Mouse (Mus musculus) midbrain, postnatal 0 days (tissue): ENCODE measurements at regions not wholly inside any gene's neighbourhood (a gene's known extent, or its start where the extent isn't known, plus 50 kb on each side); places are given as distances from the start of the nearest gene placed in this dataset.

Source experiments
- ATAC-seq: fragments of 200-750 bp; cut with Nextera tagmentation; 2 replicates; pipeline ENCODE4 v1.8.0; 2017; ENCODE audit warnings: moderate number of reproducible peaks, mild to moderate bottlenecking, moderate TSS enrichment, moderate library complexity; ENCODE audit not compliant: low FRiP score
- DNase-seq: peaks from one replicate; pipeline ENCODE4 v3.0.0-alpha.2; 2015; ENCODE audit warnings: low spot score
- H3K27ac ChIP-seq: fragments of 300-500 bp; sonication (generic); 2 replicates; pipeline ENCODE4 v1.5.1; 2014; ENCODE audit warnings: low read depth, mild to moderate bottlenecking, low read length, mixed read lengths
- H3K27me3 ChIP-seq: fragments of 300-500 bp; sonication (generic); 2 replicates; pipeline ENCODE4 v1.6.1; 2014; ENCODE audit warnings: low read length, control low read depth, mixed read lengths; ENCODE audit not compliant: insufficient read depth
- H3K36me3 ChIP-seq: fragments of 300-500 bp; sonication (generic); 2 replicates; pipeline ENCODE4 v1.6.1; 2014; ENCODE audit warnings: low read length, control low read depth, mixed read lengths; ENCODE audit not compliant: insufficient read depth
- H3K4me1 ChIP-seq: fragments of 300-500 bp; sonication (generic); 2 replicates; pipeline ENCODE4 v1.6.1; 2014; ENCODE audit warnings: mild to moderate bottlenecking, control low read depth, antibody characterized with exemption, low read length, mixed read lengths; ENCODE audit not compliant: insufficient read depth
- H3K4me2 ChIP-seq: fragments of 300-500 bp; sonication (generic); 2 replicates; pipeline ENCODE4 v1.6.1; 2014; ENCODE audit warnings: low read depth, mild to moderate bottlenecking, low read length, mixed read lengths; ENCODE audit not compliant: poor library complexity, severe bottlenecking
- H3K4me3 ChIP-seq: fragments of 300-500 bp; sonication (generic); 2 replicates; pipeline ENCODE4 v1.5.1; 2014; ENCODE audit warnings: low read depth, mild to moderate bottlenecking, low read length, moderate library complexity
- H3K9ac ChIP-seq: fragments of 300-500 bp; sonication (generic); replicated peaks from 2 replicates; pipeline ENCODE4 v1.6.1; 2014; ENCODE audit warnings: mild to moderate bottlenecking, low read length, moderate library complexity, mixed read lengths; ENCODE audit not compliant: poor library complexity, severe bottlenecking
- H3K9me3 ChIP-seq: fragments of 300-500 bp; sonication (generic); 2 replicates; pipeline ENCODE4 v1.6.1; 2016; ENCODE audit warnings: low read length, control low read depth
- CTCF ChIP-seq: IDR thresholded peaks from 2 replicates; pipeline ENCODE4 v1.5.1; 2016; ENCODE audit warnings: antibody characterized with exemption, mild to moderate bottlenecking
- WGBS: fragments of 180-500 bp; shearing (Covaris S2); extraction: QIAGEN DNeasy Blood & Tissue Kit; methylation state at CpG from one replicate; pipeline ENCODE4 v1.1.7; 2014; 5-methylcytosine and 5-hydroxymethylcytosine counted together

DNA sequence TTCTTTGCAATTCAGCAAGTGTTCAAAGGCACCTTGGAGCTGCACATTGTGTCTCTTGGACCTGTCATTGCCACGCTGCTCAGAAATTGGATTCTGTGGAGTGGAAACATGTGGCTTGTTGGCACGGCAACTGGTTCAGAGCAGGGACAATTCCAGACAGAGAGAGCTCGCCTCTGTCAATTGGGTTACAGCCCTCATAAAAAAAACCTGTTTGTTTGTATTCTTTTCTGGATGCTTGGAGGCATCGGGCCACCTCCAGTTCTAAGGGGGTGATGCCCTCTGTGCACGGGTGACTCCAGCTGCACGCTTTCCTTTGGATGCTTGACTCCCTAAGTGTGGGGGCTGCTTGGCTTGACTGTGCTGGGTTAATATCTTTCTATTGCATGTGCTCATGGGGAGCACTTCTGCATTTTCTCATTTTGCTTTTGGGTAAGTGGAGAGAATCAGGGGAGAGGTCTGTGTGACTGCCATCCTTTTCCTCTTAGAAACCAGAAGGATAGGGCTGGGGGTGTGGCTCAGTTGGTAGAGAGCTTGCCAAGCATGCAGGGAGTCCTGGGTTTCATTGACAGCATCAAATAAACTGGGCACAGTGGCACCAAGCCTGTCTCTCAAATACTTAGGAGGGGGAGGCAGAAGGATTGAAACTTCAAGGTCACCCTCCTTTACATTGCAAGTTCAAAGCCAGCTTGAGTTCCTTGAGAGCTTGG, 130.6 kb upstream of the Auts2 start:
- no peak overlapping the region for H3K9ac ChIP-seq
- no peaks in the 10 kb centered on the region for H3K4me1 ChIP-seq
- DNase-seq: peak; percentile 65
- TF ChIP-seq CTCF: no peak
- H3K27ac ChIP-seq: no peak overlapping the region
- no peaks in the 10 kb centered on the region for H3K27me3 ChIP-seq
- H3K4me3 ChIP-seq: no peak overlapping the region
- ATAC-seq: no peak
- H3K36me3 ChIP-seq: no peaks in the 10 kb centered on the region
- H3K9me3 ChIP-seq: no peaks in the 10 kb centered on the region
- 15% methylated on average over 6 of the region's 6 CpGs for WGBS
- no peak overlapping the region for H3K4me2 ChIP-seq

GRCm38 (mm10) chr5:132671496-132671895, 128.4 kb upstream of the Auts2 start:
- no peak for ATAC-seq
- H3K9me3 ChIP-seq: no peaks in the 10 kb centered on the region
- TF ChIP-seq CTCF: no peak
- no peak overlapping the region for H3K27ac ChIP-seq
- no peaks in the 10 kb centered on the region; the same call in 1 of the 2 replicates for H3K4me1 ChIP-seq
- H3K4me2 ChIP-seq: no peak overlapping the region
- 68% methylated on average over 5 of the region's 5 CpGs for WGBS
- no peak overlapping the region for H3K9ac ChIP-seq
- no peaks in the 10 kb centered on the region for H3K27me3 ChIP-seq
- no peak for DNase-seq
- no peak overlapping the region for H3K4me3 ChIP-seq
- no peaks in the 10 kb centered on the region for H3K36me3 ChIP-seq

DNA sequence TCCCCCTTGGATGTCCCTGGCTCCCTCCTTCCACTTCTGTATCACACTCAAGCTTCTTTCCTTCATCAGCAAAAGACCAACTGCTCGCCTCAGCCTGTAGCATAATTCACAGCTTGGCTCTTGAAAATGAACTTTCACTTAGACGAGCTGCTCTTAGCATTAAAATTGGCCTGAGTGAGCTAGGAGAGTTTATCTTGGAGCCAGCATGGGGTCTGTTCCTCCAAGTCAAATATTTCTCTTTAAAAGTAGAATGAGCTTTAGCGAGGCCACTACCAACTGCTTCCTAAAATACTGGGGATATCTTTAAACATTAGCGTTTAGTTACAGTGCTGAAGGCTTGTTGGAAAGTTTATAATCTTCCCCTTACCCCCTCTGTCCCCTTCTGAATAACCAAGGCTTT, 124.2 kb upstream of the Auts2 start:
- DNase-seq: no peak
- no peak overlapping the region for H3K4me2 ChIP-seq
- WGBS: 36% methylated on average over 4 of the region's 4 CpGs
- H3K27ac ChIP-seq: no peak overlapping the region
- no peak overlapping the region for H3K4me3 ChIP-seq
- H3K9ac ChIP-seq: no peak overlapping the region
- H3K36me3 ChIP-seq: no peaks in the 10 kb centered on the region
- H3K9me3 ChIP-seq: no peaks in the 10 kb centered on the region
- no peaks in the 10 kb centered on the region; the same call in 1 of the 2 replicates for H3K4me1 ChIP-seq
- H3K27me3 ChIP-seq: no peaks in the 10 kb centered on the region
- ATAC-seq: no peak
- TF ChIP-seq CTCF: no peak

DNA sequence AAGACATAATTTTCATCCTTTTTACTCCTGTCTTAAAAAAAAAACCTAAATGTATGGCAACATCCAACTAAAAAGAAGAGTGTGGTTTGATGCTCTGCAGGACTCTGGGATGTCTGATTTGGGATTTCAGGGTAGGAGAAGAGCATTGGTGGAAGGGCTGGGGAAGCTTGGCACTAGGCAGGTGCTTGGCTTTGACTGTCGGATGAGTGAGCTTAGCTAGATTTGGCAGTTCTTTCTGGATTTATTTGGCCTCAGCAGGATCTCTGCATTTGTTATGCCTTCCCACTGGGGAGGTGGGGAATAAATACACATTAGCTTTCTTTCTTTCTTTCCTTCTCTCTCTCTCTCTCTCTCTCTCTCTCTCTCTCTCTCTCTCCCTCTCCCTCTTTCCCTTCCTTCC, 118.1 kb upstream of the Auts2 start:
- no peaks in the 10 kb centered on the region for H3K36me3 ChIP-seq
- H3K9ac ChIP-seq: no peak overlapping the region
- DNase-seq (peak; percentile 55), ATAC-seq (no peak)
- no peak overlapping the region for H3K27ac ChIP-seq
- H3K4me3 ChIP-seq: no peak overlapping the region
- H3K9me3 ChIP-seq: no peaks in the 10 kb centered on the region
- TF ChIP-seq CTCF: no peak
- 45% methylated on average over 1 of the region's 1 CpGs for WGBS
- H3K4me2 ChIP-seq: no peak overlapping the region
- no peaks in the 10 kb centered on the region for H3K4me1 ChIP-seq
- no peaks in the 10 kb centered on the region for H3K27me3 ChIP-seq

DNA sequence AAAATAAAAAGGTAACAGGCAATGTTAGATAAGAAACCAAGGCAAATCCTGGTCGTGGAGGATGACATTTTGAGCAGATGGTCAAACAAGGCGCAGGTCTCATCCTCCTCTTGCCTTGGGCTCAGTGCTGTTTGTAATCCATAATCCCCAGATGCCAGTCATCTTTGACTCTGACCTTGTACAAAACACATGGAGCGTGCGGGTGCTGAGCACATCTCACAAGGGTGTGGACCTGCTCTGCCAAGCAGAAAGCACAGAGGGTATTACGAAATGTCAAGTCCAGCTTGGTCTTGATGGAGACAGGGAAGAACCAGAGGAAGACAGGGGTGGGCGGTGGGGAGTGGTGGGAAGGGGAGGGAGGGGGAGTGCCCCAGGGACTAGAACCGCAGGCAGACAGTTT, 116.9 kb upstream of the Auts2 start:
- Histone ChIP-seq H3K27me3 (no peaks in the 10 kb centered on the region), H3K4me2 (no peak overlapping the region), H3K9ac (no peak overlapping the region), H3K9me3 (no peaks in the 10 kb centered on the region), H3K27ac (no peak overlapping the region), H3K36me3 (no peaks in the 10 kb centered on the region), H3K4me1 (no peaks in the 10 kb centered on the region), H3K4me3 (no peak overlapping the region)
- no peak for TF ChIP-seq CTCF
- no peak for DNase-seq
- WGBS: 76% methylated on average over 7 of the region's 7 CpGs
- no peak for ATAC-seq

DNA sequence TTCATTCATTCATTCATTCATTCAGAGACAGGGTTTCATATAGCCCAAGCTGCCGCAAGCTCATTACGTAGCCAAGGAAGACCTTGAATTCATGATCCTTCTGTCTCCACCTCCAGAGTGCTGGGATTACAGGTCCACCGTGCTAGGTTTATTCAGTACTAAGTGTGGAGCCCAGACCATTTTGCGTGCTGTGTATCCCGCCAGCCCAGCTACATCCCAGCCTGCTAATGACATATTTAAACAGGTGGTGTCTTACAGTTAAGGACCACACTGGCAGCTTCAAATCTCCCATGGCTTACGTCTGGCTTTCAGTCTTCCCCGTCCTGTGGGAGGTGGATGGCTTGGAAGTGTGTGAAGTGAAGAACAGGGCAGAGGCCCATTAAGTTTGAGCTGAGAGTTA, 111.2 kb upstream of the Auts2 start:
- Histone ChIP-seq H3K4me3 (no peak overlapping the region), H3K4me2 (no peak overlapping the region), H3K4me1 (no peaks in the 10 kb centered on the region), H3K9ac (no peak overlapping the region), H3K27ac (no peak overlapping the region), H3K9me3 (no peaks in the 10 kb centered on the region), H3K27me3 (no peaks in the 10 kb centered on the region), H3K36me3 (no peaks in the 10 kb centered on the region)
- DNase-seq: no peak
- WGBS: 84% methylated on average over 7 of the region's 7 CpGs
- no peak for TF ChIP-seq CTCF
- ATAC-seq: no peak
